Mouse (Mus musculus): ENCODE data around the gene Srpk1. TPM values are rescaled to one million over a fixed set of nuclear protein-coding genes. Genes with fewer than 3 reads are reported as not detected.

Srpk1 gene
- 100 to 1,000 TPM; 106 to 114 TPM for total RNA-seq (2021)
- long read RNA-seq, experiment 1, full-length matches to known transcripts: 49 of 68 reads
- long read RNA-seq, experiment 1, partial matches to known transcripts: 7 of 68 reads
- long read RNA-seq, experiment 1, other reads (novel, unspliced or antisense): 12 of 68 reads
- long read RNA-seq, experiment 2, full-length matches to known transcripts: 39 of 57 reads
- long read RNA-seq, experiment 2, partial matches to known transcripts: 9 of 57 reads
- long read RNA-seq, experiment 2, other reads (novel, unspliced or antisense): 9 of 57 reads

- peak; percentile 87 to 94 for DNase-seq (ENCODE audit: low spot score in 2 of 2)
These were observed at the start of gene Srpk1 for GRCm38 (mm10) chr17:28622300-28622759. Srpk1 (minus strand) TSS chr17:28622709.

GRCm38 (mm10) chr17:28659564-28659963 is 37.1 kb upstream of the Srpk1 start:
- no peak for DNase-seq (ENCODE audit: low spot score in 2 of 2)

GRCm38 (mm10) chr17:28657936-28658335 is 35.4 kb upstream of the Srpk1 start:
- DNase-seq (ENCODE audit: low spot score in 2 of 2): no peak

- DNase-seq (ENCODE audit: low spot score in 2 of 2): no peak
These were observed 27.8 kb upstream of the Srpk1 start for GRCm38 (mm10) chr17:28650268-28650667.

GRCm38 (mm10) chr17:28648607-28649370 is 26.3 kb upstream of the Srpk1 start:
- peak; percentile 71 to 76 for DNase-seq (ENCODE audit: low spot score in 2 of 2)

GRCm38 (mm10) chr17:28646221-28646620 is 23.7 kb upstream of the Srpk1 start:
- DNase-seq (ENCODE audit: low spot score in 2 of 2): no peak

- no peak for DNase-seq (ENCODE audit: low spot score in 2 of 2)
These were observed 21.6 kb upstream of the Srpk1 start for GRCm38 (mm10) chr17:28644112-28644511.

GRCm38 (mm10) chr17:28643697-28644096 is 21.2 kb upstream of the Srpk1 start:
- DNase-seq (ENCODE audit: low spot score in 2 of 2): no peak

GRCm38 (mm10) chr17:28640113-28640512 is 17.6 kb upstream of the Srpk1 start:
- no peak for DNase-seq (ENCODE audit: low spot score in 2 of 2)

GRCm38 (mm10) chr17:28637711-28638690 is 15.5 kb upstream of the Srpk1 start:
- DNase-seq (ENCODE audit: low spot score in 2 of 2): peak; percentile 71 to 74

GRCm38 (mm10) chr17:28635842-28636241 is 13.3 kb upstream of the Srpk1 start:
- DNase-seq (ENCODE audit: low spot score in 2 of 2): no peak

GRCm38 (mm10) chr17:28629125-28629524 is 6.6 kb upstream of the Srpk1 start:
- DNase-seq (ENCODE audit: low spot score in 2 of 2): no peak

GRCm38 (mm10) chr17:28628248-28629124 is 6.0 kb upstream of the Srpk1 start:
- no peak for DNase-seq (ENCODE audit: low spot score in 2 of 2)

- DNase-seq (ENCODE audit: low spot score in 2 of 2): peak; percentile 39 to 58
These were observed 4.4 kb upstream of the Srpk1 start for GRCm38 (mm10) chr17:28626937-28627336.

GRCm38 (mm10) chr17:28625327-28625726 is 2.8 kb upstream of the Srpk1 start:
- no peak for DNase-seq (ENCODE audit: low spot score in 2 of 2)

GRCm38 (mm10) chr17:28624841-28625240 is 2.3 kb upstream of the Srpk1 start:
- DNase-seq (ENCODE audit: low spot score in 2 of 2): peak; percentile 27 to 32

- peak; percentile 30 to 56 for DNase-seq (ENCODE audit: low spot score in 2 of 2)
These were observed 869 bp downstream of the Srpk1 start for GRCm38 (mm10) chr17:28621381-28622299.

GRCm38 (mm10) chr17:28618775-28619174 is 3.7 kb downstream of the Srpk1 start:
- DNase-seq (ENCODE audit: low spot score in 2 of 2): no peak

GRCm38 (mm10) chr17:28618124-28618523 is 4.4 kb downstream of the Srpk1 start:
- DNase-seq (ENCODE audit: low spot score in 2 of 2): no peak
